Mouse (Mus musculus) brain, embryonic 18.5 days (tissue): ENCODE results near the gene Josd1.

ENCODE experiments used
- DNase-seq: peaks from one replicate; pipeline ENCODE4 v3.0.0-alpha.2; 2012; ENCODE audit warnings: low read depth, low spot score

Josd1 gene

DNA sequence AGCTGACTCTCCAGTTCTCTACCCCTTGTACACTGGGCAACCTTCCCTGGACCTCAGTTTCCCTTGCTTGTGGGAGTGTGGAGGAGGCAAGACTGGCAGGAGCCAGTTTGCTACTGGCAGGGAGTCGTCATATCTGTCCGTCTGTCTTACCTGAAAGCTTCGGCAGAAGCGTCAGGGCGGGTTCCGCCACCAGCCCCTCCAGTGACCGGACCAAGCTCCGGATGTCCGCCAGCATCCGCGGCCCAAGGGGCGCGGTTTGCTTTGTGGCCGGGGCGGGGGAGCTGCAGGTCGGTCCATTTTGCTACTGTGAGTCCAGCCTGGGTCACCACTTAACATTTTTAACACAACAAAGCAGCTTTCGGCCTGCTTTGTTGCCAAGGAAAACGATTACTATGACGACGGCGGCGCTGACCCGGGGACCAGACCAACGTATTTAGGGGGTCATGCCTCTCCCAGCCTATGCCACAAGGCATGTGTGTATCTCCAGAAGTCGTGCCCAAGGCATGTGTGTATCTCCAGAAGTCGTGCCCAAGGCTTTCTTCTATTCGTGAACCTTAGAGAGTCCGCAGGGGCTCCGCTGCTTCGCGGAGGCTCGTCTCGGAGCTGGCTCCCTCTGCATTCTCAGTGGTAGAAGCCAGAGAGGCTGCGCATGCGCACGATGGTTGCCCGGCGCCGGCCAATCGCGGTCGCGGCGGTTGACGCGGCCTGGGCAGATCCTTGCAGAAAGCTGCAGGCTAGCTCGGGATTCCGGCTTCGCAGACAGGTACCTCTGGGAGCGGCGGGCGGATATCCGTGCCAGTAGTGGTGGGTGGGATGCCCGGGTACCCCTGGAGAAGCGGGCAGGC lies 29.0 kb downstream of the Josd1 start, which contains the start of the genes Fam227a and Cby1:
Fam227a (minus strand) TSS at position 426 of the 845 bp plus-strand sequence.
Cby1 (plus strand) TSS at position 669 of the 845 bp plus-strand sequence.
- peak; percentile 79 for DNase-seq

- DNase-seq: peak; percentile 40
These were observed 29.7 kb downstream of the Josd1 start for GRCm38 (mm10) chr15:79657837-79658530.

GRCm38 (mm10) chr15:79656451-79656850 lies 31.3 kb downstream of the Josd1 start:
- no peak for DNase-seq

DNA sequence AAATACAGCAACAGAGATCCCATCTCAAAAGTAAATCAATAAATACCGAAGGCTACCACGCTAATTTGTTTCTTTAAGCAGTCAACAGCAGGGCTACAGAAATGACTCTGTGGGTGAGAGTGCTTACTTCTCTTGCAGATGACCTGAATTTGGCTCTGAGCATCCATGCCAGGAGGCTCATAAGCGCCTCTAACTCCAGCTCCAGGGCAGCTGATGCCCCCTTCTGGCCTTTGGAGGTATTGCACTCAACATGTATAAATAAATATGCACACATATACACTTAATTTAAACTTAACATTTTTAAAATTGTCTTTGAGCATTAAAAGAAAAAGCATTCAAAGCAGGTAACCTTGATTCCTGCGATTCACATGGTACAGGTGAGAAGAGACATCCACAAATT lies 36.2 kb downstream of the Josd1 start:
- no peak for DNase-seq

- DNase-seq: no peak
These were observed 37.1 kb downstream of the Josd1 start for GRCm38 (mm10) chr15:79650569-79650968.

- no peak for DNase-seq
These were observed 39.6 kb downstream of the Josd1 start for GRCm38 (mm10) chr15:79648130-79648529.

- DNase-seq: no peak
These were observed 42.2 kb downstream of the Josd1 start for GRCm38 (mm10) chr15:79645483-79645882.

DNA sequence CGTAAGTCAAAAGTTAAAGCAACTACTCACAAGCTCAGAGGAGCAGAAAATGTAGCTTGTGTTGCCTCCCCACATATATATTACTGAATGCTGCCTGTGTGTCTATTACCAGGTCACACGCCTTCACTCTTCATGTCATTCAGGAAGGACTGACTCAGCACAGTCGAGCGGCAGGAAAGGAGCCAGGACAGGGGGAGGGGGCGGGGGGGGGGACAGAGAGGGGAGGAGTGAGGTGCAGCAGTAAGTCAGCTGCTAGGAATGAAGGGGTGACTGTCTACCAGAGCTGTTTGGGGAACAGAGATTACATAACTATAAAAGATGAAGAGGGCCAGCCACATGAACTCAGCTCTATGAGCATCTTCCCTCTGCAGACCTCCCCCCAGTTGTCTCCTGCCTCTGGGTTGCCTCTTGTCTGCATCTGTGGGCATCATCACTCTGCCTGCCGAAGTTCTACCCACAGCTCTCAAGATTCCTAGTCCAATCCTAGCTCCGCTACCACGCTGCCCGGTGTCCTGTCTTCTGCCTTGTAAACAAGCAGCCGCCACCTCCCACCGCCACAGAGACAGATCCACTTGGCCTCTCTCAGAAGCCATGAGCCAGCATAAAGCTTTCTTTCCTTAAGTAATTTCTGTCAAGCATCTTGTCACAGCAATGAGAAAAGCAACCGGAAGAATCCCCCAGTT lies 46.4 kb downstream of the Josd1 start:
- DNase-seq: no peak

- no peak for DNase-seq
These were observed 57.2 kb downstream of the Josd1 start for GRCm38 (mm10) chr15:79630471-79630870.
